Mouse (Mus musculus): ENCODE data around the gene Suds3. TPM values are rescaled to one million over a fixed set of nuclear protein-coding genes. Genes with fewer than 3 reads are reported as not detected.

Gene Suds3
- total and polyA plus RNA-seq, 3 experiments = 67.8 to 102 TPM; not detected in 1

GRCm38 (mm10) chr5:117068808-117069497, 47.0 kb downstream of the Suds3 start:
- Histone ChIP-seq H3K9me3 (replicated peaks; ENCODE audit: insufficient read depth, low read length) (no peaks in the 10 kb centered on the region), H3K4me3 (ENCODE audit: control insufficient read depth in 1 of 2, insufficient read depth in 1 of 2, low read depth in 2 of 2, low read length in 2 of 2) (no peak overlapping the region), H3K4me1 (ENCODE audit: control insufficient read depth in 1 of 2, insufficient read depth in 2 of 2, low read length in 2 of 2) (no peaks in the 10 kb centered on the region), H3K27ac (ENCODE audit: control insufficient read depth, low read depth, low read length) (no peak overlapping the region), H3K36me3 (ENCODE audit: control insufficient read depth in 1 of 2, insufficient read depth in 2 of 2, low read length in 2 of 2) (no peaks in the 10 kb centered on the region), H3K9ac (ENCODE audit: control insufficient read depth, low read depth, low read length, poor library complexity, severe bottlenecking) (no peak overlapping the region), H3K79me2 (ENCODE audit: control insufficient read depth, insufficient read depth, low read length, poor library complexity) (no peaks in the 10 kb centered on the region), H3K27me3 (ENCODE audit: control insufficient read depth in 1 of 2, insufficient read depth in 2 of 2, low read length in 2 of 2) (no peaks in the 10 kb centered on the region)
- TF ChIP-seq TCF12 (IDR thresholded peaks at IDR 0.05; ENCODE audit: low read depth, low read length) = no peak
- TF ChIP-seq GABPA (IDR thresholded peaks at IDR 0.05; ENCODE audit: low read depth, low read length) = no peak
- no peak for TF ChIP-seq RCOR1 (IDR thresholded peaks at IDR 0.05; ENCODE audit: low read depth, low read length)
- no peak for DNase-seq (ENCODE audit: low read depth, low spot score)

- Histone ChIP-seq H3K9me3 (replicated peaks; ENCODE audit: insufficient read depth, low read length) (no peaks in the 10 kb centered on the region), H3K36me3 (ENCODE audit: control insufficient read depth in 1 of 2, insufficient read depth in 2 of 2, low read length in 2 of 2) (no peaks in the 10 kb centered on the region), H3K27ac (ENCODE audit: control insufficient read depth, low read depth, low read length) (no peak overlapping the region), H3K27me3 (ENCODE audit: control insufficient read depth in 1 of 2, insufficient read depth in 2 of 2, low read length in 2 of 2) (no peaks in the 10 kb centered on the region), H3K9ac (ENCODE audit: control insufficient read depth, low read depth, low read length, poor library complexity, severe bottlenecking) (no peak overlapping the region), H3K4me3 (ENCODE audit: control insufficient read depth in 1 of 2, insufficient read depth in 1 of 2, low read depth in 2 of 2, low read length in 2 of 2) (no peak overlapping the region), H3K79me2 (ENCODE audit: control insufficient read depth, insufficient read depth, low read length, poor library complexity) (no peaks in the 10 kb centered on the region), H3K4me1 (ENCODE audit: control insufficient read depth in 1 of 2, insufficient read depth in 2 of 2, low read length in 2 of 2) (no peaks in the 10 kb centered on the region)
- TF ChIP-seq ETS1 (IDR thresholded peaks at IDR 0.05; ENCODE audit: low read depth, low read length) = no peak
- no peak for TF ChIP-seq MEF2A (IDR thresholded peaks at IDR 0.05; ENCODE audit: extremely low read depth, insufficient replicate concordance, low read depth, low read length, poor library complexity, severe bottlenecking)
- TF ChIP-seq SMC3 (IDR thresholded peaks at IDR 0.05; ENCODE audit: low read depth, low read length) = peak; percentile 22; the same call in 1 of the 2 replicates
- no peak for TF ChIP-seq UBTF (IDR thresholded peaks at IDR 0.05; ENCODE audit: borderline replicate concordance, insufficient read depth, low read depth, low read length)
- TF ChIP-seq CTCF (IDR thresholded peaks at IDR 0.05 in 2 of 3, conservative IDR thresholded peaks at IDR 0.05 in 1 of 3; ENCODE audit: control insufficient read depth in 1 of 3, insufficient read depth in 1 of 3, low read depth in 2 of 3, low read length in 3 of 3, poor library complexity in 1 of 3, severe bottlenecking in 1 of 3) = peak; percentile 36 to 54 (median 48)
- TF ChIP-seq USF1 (IDR thresholded peaks at IDR 0.05; ENCODE audit: low read depth, low read length) = no peak
- peak; percentile 17 for DNase-seq (ENCODE audit: low read depth, low spot score)
Observed at GRCm38 (mm10) chr5:117068181-117068580, 47.7 kb downstream of the Suds3 start.

GRCm38 (mm10) chr5:117061251-117061650, 54.7 kb downstream of the Suds3 start:
- Histone ChIP-seq H3K4me1 (ENCODE audit: control insufficient read depth in 1 of 2, insufficient read depth in 2 of 2, low read length in 2 of 2) (no peaks in the 10 kb centered on the region), H3K4me3 (ENCODE audit: control insufficient read depth in 1 of 2, insufficient read depth in 1 of 2, low read depth in 2 of 2, low read length in 2 of 2) (no peak overlapping the region), H3K36me3 (ENCODE audit: control insufficient read depth in 1 of 2, insufficient read depth in 2 of 2, low read length in 2 of 2) (no peaks in the 10 kb centered on the region), H3K27me3 (ENCODE audit: control insufficient read depth in 1 of 2, insufficient read depth in 2 of 2, low read length in 2 of 2) (no peaks in the 10 kb centered on the region), H3K79me2 (ENCODE audit: control insufficient read depth, insufficient read depth, low read length, poor library complexity) (no peaks in the 10 kb centered on the region), H3K27ac (ENCODE audit: control insufficient read depth, low read depth, low read length) (no peak overlapping the region), H3K9me3 (replicated peaks; ENCODE audit: insufficient read depth, low read length) (no peaks in the 10 kb centered on the region), H3K9ac (ENCODE audit: control insufficient read depth, low read depth, low read length, poor library complexity, severe bottlenecking) (no peak overlapping the region)
- TF ChIP-seq ZC3H11A (IDR thresholded peaks at IDR 0.05; ENCODE audit: low read depth, low read length) (no peak), HCFC1 (IDR thresholded peaks at IDR 0.05; ENCODE audit: low read depth, low read length) (no peak), CHD1 (IDR thresholded peaks at IDR 0.05; ENCODE audit: low read depth, low read length) (no peak), MEF2A (IDR thresholded peaks at IDR 0.05; ENCODE audit: extremely low read depth, insufficient replicate concordance, low read depth, low read length, poor library complexity, severe bottlenecking) (no peak), MAZ (IDR thresholded peaks at IDR 0.05; ENCODE audit: low read depth, low read length) (no peak), POLR2A (IDR thresholded peaks at IDR 0.05; ENCODE audit: control insufficient read depth in 1 of 2, insufficient read depth in 1 of 2, low read depth in 1 of 2, low read length in 2 of 2, poor library complexity in 1 of 2) (no peak)
- DNase-seq (ENCODE audit: low read depth, low spot score) = no peak

All from MEL (cell line).